Mouse (Mus musculus) heart, embryonic 15.5 days (tissue): ENCODE data around the gene Hivep1. TPM values are rescaled to one million over a fixed set of nuclear protein-coding genes. Genes with fewer than 3 reads are reported as not detected.

Experiments
- ATAC-seq: fragments of 200-750 bp; cut with Nextera tagmentation; replicated peaks from 2 replicates; pipeline ENCODE4 v1.8.0; 2017; ENCODE audit warnings: low read depth, moderate TSS enrichment; ENCODE audit not compliant: insufficient number of reproducible peaks, insufficient read depth, low FRiP score
- H3K27ac ChIP-seq: fragments of 300-500 bp; sonication (generic); 2 replicates; pipeline ENCODE4 v1.5.1; 2015; ENCODE audit warnings: mild to moderate bottlenecking, inconsistent platforms
- H3K27me3 ChIP-seq: fragments of 300-500 bp; sonication (generic); 2 replicates; pipeline ENCODE4 v1.6.1; 2015; ENCODE audit warnings: inconsistent platforms
- H3K36me3 ChIP-seq: fragments of 300-500 bp; sonication (generic); 2 replicates; pipeline ENCODE4 v1.6.1; 2015; ENCODE audit warnings: mild to moderate bottlenecking, inconsistent platforms
- H3K4me1 ChIP-seq: fragments of 300-500 bp; sonication (generic); replicated peaks from 2 replicates; pipeline ENCODE4 v1.6.1; 2015; ENCODE audit warnings: inconsistent platforms
- H3K4me2 ChIP-seq: fragments of 300-500 bp; sonication (generic); 2 replicates; pipeline ENCODE4 v1.6.1; 2015; ENCODE audit warnings: inconsistent platforms, mild to moderate bottlenecking, moderate library complexity
- H3K4me3 ChIP-seq: fragments of 300-500 bp; sonication (generic); 2 replicates; pipeline ENCODE4 v1.5.1; 2015; ENCODE audit warnings: mild to moderate bottlenecking, inconsistent platforms
- H3K9ac ChIP-seq: fragments of 300-500 bp; sonication (generic); 2 replicates; pipeline ENCODE4 v1.6.1; 2015; ENCODE audit warnings: mild to moderate bottlenecking, inconsistent platforms
- H3K9me3 ChIP-seq: fragments of 300-500 bp; sonication (generic); replicated peaks from 2 replicates; pipeline ENCODE4 v1.6.1; 2016; ENCODE audit warnings: inconsistent platforms
- WGBS: fragments of 180-500 bp; shearing (Covaris S2); methylation state at CpG from one replicate; pipeline ENCODE4 v1.1.7; 2015; ENCODE audit warnings: mixed read lengths; 5-methylcytosine and 5-hydroxymethylcytosine counted together
- polyA plus RNA-seq: library from polyadenylated mRNA; unstranded; fragments of >200 nt; fragmentation: Nextera tagmentation; extraction: Ambion mirVana; gene quantifications from 2 replicates; pipeline ENCODE4 v1.2.1, GENCODE M21; 2015

Gene Hivep1
- polyA plus RNA-seq, 1 experiment from 2014 or later: 7.6 TPM

DNA sequence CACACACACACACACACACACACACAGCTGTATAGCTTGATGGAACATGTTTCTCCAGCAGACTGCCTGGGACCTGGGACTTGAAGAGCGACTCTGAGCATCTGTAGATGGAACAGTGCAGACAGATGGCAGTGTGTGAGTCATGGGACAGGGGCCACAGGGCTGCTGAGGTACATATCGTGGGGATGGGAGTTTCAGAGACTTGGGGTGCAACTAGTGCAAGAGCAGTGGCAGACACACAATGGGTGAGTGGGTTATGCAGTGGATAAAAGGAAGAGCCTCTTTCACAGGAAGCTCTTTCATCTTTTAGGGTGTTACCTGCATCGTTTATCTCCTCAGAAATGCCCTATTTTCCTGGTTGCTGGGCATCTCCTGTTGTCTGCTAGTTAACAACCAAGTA lies 25.8 kb downstream of the Hivep1 start:
- H3K4me1 ChIP-seq: peaks cover 7% of the 10 kb centered on the region
- no peak overlapping the region for H3K4me2 ChIP-seq
- no peak overlapping the region for H3K27ac ChIP-seq
- no peak overlapping the region for H3K4me3 ChIP-seq
- H3K27me3 ChIP-seq: no peaks in the 10 kb centered on the region
- no peak overlapping the region for H3K9ac ChIP-seq
- WGBS: 94% methylated on average over 3 of the region's 3 CpGs
- peaks cover 4% of the 10 kb centered on the region for H3K36me3 ChIP-seq
- no peaks in the 10 kb centered on the region for H3K9me3 ChIP-seq
- no peak for ATAC-seq

DNA sequence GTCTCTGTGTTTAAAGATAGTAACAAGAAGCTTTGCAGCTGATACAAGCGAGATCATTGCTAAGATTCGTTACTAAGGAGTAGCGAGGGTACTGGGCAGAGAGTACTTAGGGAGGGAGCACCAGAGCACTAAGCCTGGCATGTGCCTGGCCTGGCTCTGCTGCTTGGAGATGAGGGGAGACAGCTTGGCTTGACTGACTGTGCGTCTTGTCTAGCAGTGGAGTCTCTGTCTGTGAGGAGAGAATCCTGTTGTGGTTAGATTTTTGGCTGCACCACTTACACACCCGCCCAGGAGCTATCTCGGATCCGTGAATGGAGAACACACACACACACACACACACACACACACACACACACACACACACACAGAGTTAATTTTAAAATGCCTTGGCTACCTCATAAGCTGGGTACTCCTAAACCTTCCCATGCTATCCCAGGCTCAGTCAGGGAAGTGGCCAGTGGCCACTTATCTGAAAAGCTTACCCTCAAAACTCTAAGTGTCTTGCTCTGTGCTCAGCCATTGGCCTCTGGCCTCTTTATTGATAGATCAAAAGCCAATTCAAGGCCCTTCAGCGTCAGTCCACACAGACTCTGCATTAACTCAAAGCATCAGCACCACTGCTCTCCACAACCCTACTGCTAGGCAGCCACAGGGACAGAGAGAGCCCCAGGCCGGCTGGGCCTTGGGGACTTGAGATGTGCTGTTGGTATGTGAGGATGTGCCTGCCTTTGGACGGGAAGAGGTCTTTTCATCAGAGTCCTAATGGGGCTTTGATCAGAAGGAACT lies 28.5 kb downstream of the Hivep1 start:
- ATAC-seq: no peak
- Histone ChIP-seq H3K4me1 (peaks cover 3% of the 10 kb centered on the region; the same call in 1 of the 2 replicates), H3K9me3 (no peaks in the 10 kb centered on the region), H3K36me3 (peaks cover 4% of the 10 kb centered on the region), H3K4me3 (no peak overlapping the region), H3K9ac (no peak overlapping the region), H3K4me2 (no peak overlapping the region), H3K27ac (no peak overlapping the region), H3K27me3 (no peaks in the 10 kb centered on the region)
- 54% methylated on average over 10 of the region's 10 CpGs for WGBS

DNA sequence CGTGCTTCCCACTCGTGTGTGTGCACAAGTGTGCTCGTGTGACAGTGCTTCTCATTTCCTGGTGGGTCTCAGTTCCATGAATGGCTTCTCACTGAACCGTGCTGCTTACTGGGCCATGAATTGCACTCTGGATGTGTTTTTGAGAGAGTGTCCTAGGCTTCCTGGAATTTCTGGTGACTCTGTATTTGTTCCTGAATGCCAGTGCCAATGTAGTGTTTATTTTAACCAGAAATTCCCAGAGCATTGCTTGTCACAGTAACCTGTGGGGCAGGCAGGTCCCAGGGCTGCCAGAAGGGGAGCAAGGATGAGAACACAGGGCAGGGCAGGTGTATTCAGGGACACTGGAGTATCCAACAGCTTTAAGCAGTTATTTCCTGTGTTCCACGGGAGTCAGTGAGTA lies 36.5 kb downstream of the Hivep1 start:
- H3K27ac ChIP-seq: no peak overlapping the region
- no peak overlapping the region for H3K4me3 ChIP-seq
- no peak for ATAC-seq
- WGBS: 66% methylated on average over 5 of the region's 5 CpGs
- H3K9me3 ChIP-seq: no peaks in the 10 kb centered on the region
- no peak overlapping the region for H3K4me2 ChIP-seq
- no peaks in the 10 kb centered on the region for H3K27me3 ChIP-seq
- H3K9ac ChIP-seq: no peak overlapping the region
- no peaks in the 10 kb centered on the region for H3K36me3 ChIP-seq
- peaks cover 12% of the 10 kb centered on the region for H3K4me1 ChIP-seq

DNA sequence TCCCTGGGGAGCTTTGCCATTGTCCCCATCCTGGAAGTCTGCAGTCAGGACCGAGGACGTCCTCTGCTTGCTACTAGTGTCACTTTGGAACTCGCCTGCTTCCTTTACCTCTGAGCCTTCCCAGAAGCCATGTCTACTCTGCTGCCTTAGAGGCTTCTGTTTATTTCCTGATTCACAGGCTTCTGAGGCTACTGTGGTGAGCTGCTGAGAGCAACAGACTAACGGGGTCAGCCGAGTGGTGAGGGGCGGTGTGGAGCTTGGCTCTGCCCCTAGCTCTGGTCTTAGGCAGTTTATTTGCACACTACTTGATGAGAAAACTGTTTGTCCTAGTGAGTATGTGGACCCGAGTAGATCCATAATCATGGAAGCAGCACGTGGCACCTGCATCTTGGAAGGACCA lies 37.2 kb downstream of the Hivep1 start:
- Histone ChIP-seq H3K27ac (no peak overlapping the region), H3K27me3 (no peaks in the 10 kb centered on the region), H3K4me3 (no peak overlapping the region), H3K4me1 (peaks cover 17% of the 10 kb centered on the region), H3K9me3 (no peaks in the 10 kb centered on the region), H3K36me3 (no peaks in the 10 kb centered on the region), H3K4me2 (no peak overlapping the region), H3K9ac (no peak overlapping the region)
- no peak for ATAC-seq
- 61% methylated on average over 8 of the region's 8 CpGs for WGBS

DNA sequence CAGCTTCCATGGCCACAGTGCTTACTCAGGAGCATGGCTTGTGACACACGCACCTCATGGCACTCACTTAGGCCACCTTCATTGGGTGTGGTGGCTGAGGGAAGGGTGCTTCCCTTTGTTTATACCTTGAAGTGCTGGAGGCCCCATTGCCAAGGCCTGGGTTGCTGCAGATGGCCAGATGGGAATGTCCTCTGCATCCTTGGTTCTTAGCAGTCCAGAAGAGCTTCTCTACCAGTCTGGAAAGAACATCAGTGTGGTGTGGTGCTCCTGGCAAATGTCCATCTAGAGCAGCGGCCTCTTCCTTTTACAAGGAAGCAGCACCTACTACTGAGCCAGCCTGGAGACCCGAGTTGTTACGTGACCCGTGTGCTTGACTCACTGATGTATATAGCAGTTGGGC lies 38.9 kb downstream of the Hivep1 start:
- ATAC-seq: no peak
- no peak overlapping the region for H3K9ac ChIP-seq
- H3K9me3 ChIP-seq: no peaks in the 10 kb centered on the region
- 80% methylated on average over 5 of the region's 5 CpGs for WGBS
- H3K36me3 ChIP-seq: no peaks in the 10 kb centered on the region
- H3K27ac ChIP-seq: no peak overlapping the region
- H3K4me1 ChIP-seq: peaks cover 18% of the 10 kb centered on the region
- H3K4me2 ChIP-seq: no peak overlapping the region
- H3K4me3 ChIP-seq: no peak overlapping the region
- H3K27me3 ChIP-seq: no peaks in the 10 kb centered on the region

DNA sequence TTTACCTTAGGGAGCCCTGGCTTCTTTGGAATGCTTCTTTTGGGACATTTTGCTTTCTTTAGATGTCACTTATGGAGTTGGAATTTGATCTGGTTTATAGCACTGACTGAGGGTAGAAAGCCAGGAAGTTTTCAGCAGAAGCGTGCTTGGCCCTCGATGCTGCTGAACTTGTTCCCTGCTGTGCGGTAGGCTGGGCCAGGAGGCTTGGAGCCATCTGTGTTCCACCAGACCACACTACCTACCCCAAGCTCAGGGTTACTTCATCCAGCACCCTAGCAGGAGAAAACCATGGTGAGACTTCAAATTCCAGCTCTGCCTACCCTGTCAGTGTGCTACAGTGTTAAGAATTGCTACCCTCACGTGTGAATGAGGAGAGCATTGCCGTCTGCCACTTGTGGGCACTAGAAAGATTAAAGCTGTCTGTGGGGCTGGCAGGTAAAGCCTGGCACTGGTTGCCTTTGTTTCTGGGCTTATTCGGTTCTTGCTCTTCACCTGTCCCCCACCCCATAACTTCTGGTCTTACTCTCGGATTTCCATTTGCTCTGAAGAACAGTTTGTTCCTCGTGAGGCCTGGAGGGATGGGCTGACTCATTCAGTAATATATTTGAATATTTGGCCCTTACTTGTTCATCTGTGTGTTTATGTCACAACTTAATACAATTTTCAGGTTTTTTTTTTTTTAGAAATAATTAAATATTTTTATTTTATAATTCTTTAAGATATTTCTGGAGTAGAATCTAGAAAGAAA lies 40.7 kb downstream of the Hivep1 start:
- Histone ChIP-seq H3K9ac (no peak overlapping the region), H3K4me3 (no peak overlapping the region), H3K27ac (0 out of 2 replicates have a peak overlapping the region, but pooled peaks have one; percentile 20), H3K36me3 (no peaks in the 10 kb centered on the region), H3K27me3 (no peaks in the 10 kb centered on the region), H3K9me3 (no peaks in the 10 kb centered on the region), H3K4me1 (peaks cover 28% of the 10 kb centered on the region), H3K4me2 (no peak overlapping the region)
- no peak for ATAC-seq
- WGBS: 40% methylated on average over 8 of the region's 8 CpGs

DNA sequence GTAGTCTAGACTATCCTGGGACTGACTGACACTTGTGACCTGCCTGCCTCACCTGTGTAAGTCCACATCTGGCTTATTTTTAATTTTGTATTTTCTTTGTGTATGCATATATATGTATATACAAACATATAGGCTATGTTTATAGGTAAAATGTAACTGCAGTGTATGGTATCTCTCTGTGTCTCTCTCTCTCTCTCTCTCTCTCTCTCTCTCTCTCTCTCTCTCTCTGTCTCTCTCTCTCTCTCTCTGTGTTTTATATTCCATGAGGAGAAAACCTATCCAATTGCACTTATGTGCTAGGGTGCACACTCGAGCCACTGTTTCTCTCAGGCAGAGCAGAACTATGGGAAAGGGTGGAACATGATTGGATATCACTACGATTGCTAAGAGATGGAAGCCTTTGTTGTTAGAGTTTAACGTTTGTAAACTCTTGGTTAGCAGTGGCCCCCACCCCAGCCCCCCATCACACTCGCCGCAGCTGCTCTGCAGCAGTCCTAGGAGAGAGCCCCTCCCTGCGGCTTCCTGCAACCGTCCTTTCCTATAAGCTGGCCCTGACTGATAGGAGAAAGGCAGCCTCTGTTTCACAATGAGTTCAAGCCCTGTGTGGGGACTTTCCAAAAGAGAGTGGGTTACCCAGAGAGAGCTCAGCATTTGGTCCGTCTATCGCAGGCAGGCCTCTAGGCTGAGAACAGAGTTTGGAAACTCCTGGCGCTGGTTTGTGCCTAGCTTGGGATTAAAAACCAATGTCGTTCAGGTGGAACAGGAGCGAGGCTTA lies 41.6 kb downstream of the Hivep1 start:
- Histone ChIP-seq H3K9me3 (no peaks in the 10 kb centered on the region), H3K9ac (no peak overlapping the region)
- 69% methylated on average over 12 of the region's 12 CpGs for WGBS

DNA sequence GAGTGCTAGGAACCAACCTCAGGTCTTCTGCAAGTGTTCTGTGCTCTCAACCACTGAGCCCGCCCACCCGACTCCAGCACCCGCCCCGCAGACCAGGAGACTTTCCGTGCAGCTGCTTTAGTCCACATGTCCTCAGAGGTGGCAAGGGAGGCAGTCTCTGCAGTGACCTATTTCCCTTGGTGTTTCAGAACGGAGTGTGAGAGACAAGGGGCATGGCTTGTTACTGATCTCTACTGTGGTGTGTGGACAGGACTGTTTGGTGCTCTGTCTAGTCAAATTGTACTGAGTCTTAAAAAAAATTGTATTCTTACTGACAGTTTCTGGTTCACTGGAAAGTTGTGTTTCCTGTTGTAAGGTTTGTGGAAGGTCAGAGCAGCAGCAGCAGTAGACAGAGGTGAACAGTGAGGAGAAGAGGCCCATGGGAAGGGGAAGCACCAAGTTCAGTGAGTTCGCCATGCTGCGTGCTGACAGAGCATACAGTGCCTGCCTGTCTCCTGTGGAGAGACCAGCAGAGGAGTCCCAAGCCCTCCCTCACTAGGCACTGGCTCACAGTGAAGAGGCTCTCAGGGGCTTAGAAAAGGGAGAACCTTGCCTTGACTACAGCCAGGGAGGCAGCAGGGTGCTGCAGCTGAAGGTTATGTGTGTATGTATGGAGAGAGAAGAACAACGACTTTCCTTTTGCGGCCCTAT lies 44.1 kb downstream of the Hivep1 start:
- peak overlapping the region; percentile 66 for H3K27ac ChIP-seq
- no peaks in the 10 kb centered on the region for H3K36me3 ChIP-seq
- 0 out of 2 replicates have a peak, but pooled peaks have one; percentile 33 for ATAC-seq
- 47% methylated on average over 10 of the region's 10 CpGs for WGBS
- H3K4me1 ChIP-seq: peaks cover 34% of the 10 kb centered on the region
- no peaks in the 10 kb centered on the region for H3K9me3 ChIP-seq
- H3K4me3 ChIP-seq: no peak overlapping the region
- peak overlapping the region; percentile 29; the same call in 1 of the 2 replicates for H3K9ac ChIP-seq
- H3K27me3 ChIP-seq: no peaks in the 10 kb centered on the region
- 0 out of 2 replicates have a peak overlapping the region, but pooled peaks have one; percentile 14 for H3K4me2 ChIP-seq

More for the DNA sequence above, 41.6 kb downstream of the Hivep1 start:
- no peak overlapping the region for H3K4me3 ChIP-seq
- H3K4me1 ChIP-seq: peaks cover 28% of the 10 kb centered on the region
- 0 out of 2 replicates have a peak, but pooled peaks have one; percentile 35 for ATAC-seq
- no peaks in the 10 kb centered on the region for H3K36me3 ChIP-seq
- no peaks in the 10 kb centered on the region for H3K27me3 ChIP-seq
- H3K4me2 ChIP-seq: no peak overlapping the region
- no peak overlapping the region for H3K27ac ChIP-seq

DNA sequence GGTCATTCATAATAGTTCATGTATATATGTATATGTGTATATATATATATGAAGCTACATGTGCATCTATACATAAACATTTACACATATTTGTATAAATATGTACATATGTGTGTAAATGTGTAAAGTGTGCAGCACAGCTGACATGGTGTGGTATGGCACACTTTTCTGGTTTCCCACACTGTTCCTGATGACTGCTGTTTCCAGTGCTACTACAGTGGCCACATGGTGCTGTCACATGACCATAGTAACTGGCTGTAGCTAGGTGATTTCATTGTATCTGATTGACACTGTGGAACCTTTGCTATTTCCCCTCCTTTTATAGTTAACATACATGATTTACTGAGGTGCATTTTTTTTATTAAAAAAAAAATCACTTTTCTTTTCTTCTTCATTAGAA lies 45.3 kb downstream of the Hivep1 start:
- Histone ChIP-seq H3K4me1 (peaks cover 38% of the 10 kb centered on the region), H3K9ac (no peak overlapping the region), H3K4me2 (no peak overlapping the region), H3K36me3 (no peaks in the 10 kb centered on the region), H3K27ac (no peak overlapping the region), H3K9me3 (no peaks in the 10 kb centered on the region), H3K27me3 (no peaks in the 10 kb centered on the region), H3K4me3 (no peak overlapping the region)
- ATAC-seq: no peak

DNA sequence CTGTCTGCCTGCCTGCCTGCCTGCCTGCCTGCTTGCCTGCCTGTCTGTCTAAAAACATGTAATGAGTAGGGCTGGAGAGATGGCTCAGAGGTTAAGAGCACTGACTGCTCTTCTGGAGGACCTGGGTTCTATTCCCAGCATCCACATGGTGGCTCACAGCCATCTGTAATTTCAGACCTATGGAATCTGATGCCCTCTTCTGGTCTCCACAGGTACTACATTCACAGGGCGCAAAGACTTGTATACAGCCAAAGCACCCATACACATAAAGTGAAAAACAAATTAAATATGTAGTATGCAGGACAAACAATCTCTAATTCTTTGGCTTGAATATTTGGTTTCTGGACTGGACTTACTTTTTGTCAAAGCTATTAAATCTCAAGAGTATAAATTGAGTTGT lies 46.7 kb downstream of the Hivep1 start:
- Histone ChIP-seq H3K9me3 (no peaks in the 10 kb centered on the region), H3K4me3 (no peak overlapping the region), H3K4me1 (peaks cover 41% of the 10 kb centered on the region), H3K27me3 (no peaks in the 10 kb centered on the region), H3K4me2 (no peak overlapping the region), H3K27ac (no peak overlapping the region), H3K9ac (no peak overlapping the region), H3K36me3 (no peaks in the 10 kb centered on the region)
- no peak for ATAC-seq
- WGBS: 94% methylated on average over 1 of the region's 1 CpGs

DNA sequence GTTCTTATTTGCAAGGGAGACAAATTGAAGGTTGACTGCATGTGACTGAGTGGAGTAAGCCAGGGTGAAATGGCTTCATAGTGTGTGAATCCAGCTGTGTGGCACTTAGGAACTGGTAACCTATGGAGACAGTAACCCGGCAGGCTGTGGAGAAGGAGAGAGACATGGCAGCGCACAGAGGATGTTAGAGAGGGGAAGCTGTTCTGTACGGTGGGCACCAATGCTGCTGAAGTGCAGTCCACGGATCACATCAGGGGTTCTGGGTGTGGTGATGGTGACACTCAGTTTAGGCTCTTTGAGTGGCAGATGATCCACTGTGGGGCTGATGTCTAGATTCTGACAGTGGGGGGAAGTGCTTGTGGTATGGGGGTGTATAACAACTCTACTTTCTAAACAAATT lies 47.7 kb downstream of the Hivep1 start:
- no peak overlapping the region for H3K9ac ChIP-seq
- ATAC-seq: no peak
- H3K27me3 ChIP-seq: no peaks in the 10 kb centered on the region
- 92% methylated on average over 4 of the region's 4 CpGs for WGBS
- peaks cover 38% of the 10 kb centered on the region for H3K4me1 ChIP-seq
- no peaks in the 10 kb centered on the region for H3K9me3 ChIP-seq
- H3K4me2 ChIP-seq: no peak overlapping the region
- H3K4me3 ChIP-seq: no peak overlapping the region
- no peak overlapping the region for H3K27ac ChIP-seq
- no peaks in the 10 kb centered on the region for H3K36me3 ChIP-seq
